Mouse (Mus musculus) heart, postnatal 0 days (tissue): ENCODE results near the gene Hnf1b.

Experiments used
- CTCF ChIP-seq: IDR thresholded peaks from 2 replicates; pipeline ENCODE4 v1.5.1; 2016; ENCODE audit warnings: antibody characterized with exemption, control low read depth, low read depth
- EP300 ChIP-seq: IDR thresholded peaks from 2 replicates; pipeline ENCODE4 v1.6.1; 2016; ENCODE audit warnings: antibody characterized with exemption, low read depth

GRCm38 (mm10) chr11:83869686-83870085, 19.8 kb downstream of the Hnf1b start:
- TF ChIP-seq EP300, result no peak
- TF ChIP-seq CTCF, result no peak
